Mouse (Mus musculus) midbrain, embryonic 16.5 days (tissue): ENCODE measurements around the gene Emilin2. TPM values are rescaled to one million over a fixed set of nuclear protein-coding genes. Genes with fewer than 3 reads are reported as not detected.

Experiments used
- ATAC-seq: fragments of 200-750 bp; cut with Nextera tagmentation; 2 replicates; pipeline ENCODE4 v1.8.0; 2017; ENCODE audit warnings: moderate TSS enrichment
- H3K27ac ChIP-seq: fragments of 300-500 bp; sonication (generic); 2 replicates; pipeline ENCODE4 v1.5.1; 2014; ENCODE audit warnings: mild to moderate bottlenecking, low read length, mixed read lengths
- H3K27me3 ChIP-seq: fragments of 300-500 bp; sonication (generic); 2 replicates; pipeline ENCODE4 v1.6.1; 2014; ENCODE audit warnings: low read depth, low read length, mixed read lengths; ENCODE audit not compliant: control insufficient read depth, insufficient read depth
- H3K36me3 ChIP-seq: fragments of 300-500 bp; sonication (generic); 2 replicates; pipeline ENCODE4 v1.6.1; 2014; ENCODE audit warnings: mild to moderate bottlenecking, low read length, moderate library complexity, mixed read lengths; ENCODE audit not compliant: control insufficient read depth, insufficient read depth
- H3K4me1 ChIP-seq: fragments of 300-500 bp; sonication (generic); 2 replicates; pipeline ENCODE4 v1.6.1; 2014; ENCODE audit warnings: mild to moderate bottlenecking, low read length, mixed read lengths; ENCODE audit not compliant: control insufficient read depth, insufficient read depth
- H3K4me2 ChIP-seq: fragments of 300-500 bp; sonication (generic); 2 replicates; pipeline ENCODE4 v1.6.1; 2014; ENCODE audit warnings: mild to moderate bottlenecking, low read length, mixed read lengths
- H3K4me3 ChIP-seq: fragments of 300-500 bp; sonication (generic); 2 replicates; pipeline ENCODE4 v1.5.1; 2014; ENCODE audit warnings: low read depth, mild to moderate bottlenecking, low read length, moderate library complexity, mixed read lengths
- H3K9ac ChIP-seq: fragments of 300-500 bp; sonication (generic); 2 replicates; pipeline ENCODE4 v1.6.1; 2014; ENCODE audit warnings: low read depth, low read length, mixed read lengths
- H3K9me3 ChIP-seq: fragments of 300-500 bp; sonication (generic); replicated peaks from 2 replicates; pipeline ENCODE4 v1.6.1; 2014; ENCODE audit warnings: mild to moderate bottlenecking, low read length, mixed read lengths; ENCODE audit not compliant: control insufficient read depth, poor library complexity, severe bottlenecking
- WGBS: fragments of 180-500 bp; shearing (Covaris S2); extraction: QIAGEN DNeasy Blood & Tissue Kit; methylation state at CpG from one replicate; pipeline ENCODE4 v1.1.7; 2014; 5-methylcytosine and 5-hydroxymethylcytosine counted together
- polyA plus RNA-seq: library from polyadenylated mRNA; unstranded; fragments of >200 nt; fragmentation: Nextera tagmentation; extraction: Ambion mirVana; gene quantifications from 2 replicates; pipeline ENCODE4 v1.2.1, GENCODE M21; 2015

Gene Emilin2
- polyA plus RNA-seq, 1 experiment from 2014 or later: 1.0 TPM

DNA sequence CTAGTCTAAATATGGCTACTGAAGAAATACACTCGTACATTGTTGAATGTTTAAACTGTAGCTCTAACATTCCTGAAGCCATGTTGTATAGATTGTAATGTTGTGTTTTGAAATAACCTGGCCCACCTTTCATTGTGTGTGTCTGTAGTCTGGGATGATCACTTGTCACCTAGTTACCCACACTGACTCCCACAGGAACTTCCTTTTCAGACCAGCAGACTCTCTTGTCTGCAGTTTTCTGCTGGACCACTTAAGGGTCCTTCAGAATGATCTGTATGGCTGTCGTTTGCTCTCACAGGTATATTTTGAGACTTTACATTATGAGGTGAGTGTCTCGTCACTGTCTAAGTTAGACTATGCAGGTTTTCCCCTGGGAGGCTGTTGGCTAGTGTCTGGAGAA is 101.8 kb downstream of the Emilin2 start:
- no peaks in the 10 kb centered on the region for H3K9me3 ChIP-seq
- no peak overlapping the region for H3K9ac ChIP-seq
- H3K27me3 ChIP-seq: no peaks in the 10 kb centered on the region
- 92% methylated on average over 3 of the region's 3 CpGs for WGBS
- no peak overlapping the region for H3K4me2 ChIP-seq
- no peak for ATAC-seq
- H3K36me3 ChIP-seq: no peaks in the 10 kb centered on the region
- H3K4me1 ChIP-seq: no peaks in the 10 kb centered on the region
- H3K27ac ChIP-seq: no peak overlapping the region
- H3K4me3 ChIP-seq: no peak overlapping the region

- Histone ChIP-seq H3K27ac (no peak overlapping the region), H3K9ac (no peak overlapping the region)
- WGBS: 81% methylated on average over 1 of the region's 1 CpGs
These were observed 102.9 kb downstream of the Emilin2 start for GRCm38 (mm10) chr17:71208921-71209320.

GRCm38 (mm10) chr17:71208376-71208775 is 103.4 kb downstream of the Emilin2 start:
- no peaks in the 10 kb centered on the region for H3K4me1 ChIP-seq
- WGBS: 94% methylated on average over 1 of the region's 1 CpGs
- H3K9ac ChIP-seq: no peak overlapping the region
- no peak overlapping the region for H3K4me2 ChIP-seq
- no peaks in the 10 kb centered on the region for H3K27me3 ChIP-seq
- H3K9me3 ChIP-seq: no peaks in the 10 kb centered on the region
- H3K27ac ChIP-seq: no peak overlapping the region
- H3K36me3 ChIP-seq: no peaks in the 10 kb centered on the region
- H3K4me3 ChIP-seq: no peak overlapping the region
- ATAC-seq: no peak

More at GRCm38 (mm10) chr17:71208921-71209320, 102.9 kb downstream of the Emilin2 start:
- no peak overlapping the region for H3K4me3 ChIP-seq
- H3K4me2 ChIP-seq: no peak overlapping the region
- H3K36me3 ChIP-seq: no peaks in the 10 kb centered on the region
- no peaks in the 10 kb centered on the region for H3K9me3 ChIP-seq
- no peak for ATAC-seq
- no peaks in the 10 kb centered on the region for H3K4me1 ChIP-seq
- no peaks in the 10 kb centered on the region for H3K27me3 ChIP-seq

DNA sequence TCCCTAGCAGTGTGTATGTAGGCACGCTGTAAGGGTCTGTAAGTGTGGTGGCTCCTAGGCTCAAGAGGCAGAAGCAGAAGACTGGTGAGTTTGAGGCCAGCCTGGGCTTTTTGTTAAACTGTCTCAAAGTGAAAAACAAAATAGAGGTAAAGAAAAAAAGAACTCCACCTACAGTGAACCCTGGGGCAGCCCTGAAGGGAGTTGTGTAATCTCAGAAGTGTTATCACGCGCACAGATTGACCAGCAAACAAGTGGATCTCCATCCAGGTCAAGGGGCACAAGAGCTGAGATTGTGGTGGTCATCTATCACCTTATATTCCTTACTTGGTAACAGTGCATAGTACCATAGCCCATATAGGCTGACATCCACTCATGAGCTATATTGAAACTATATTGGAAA is 104.5 kb downstream of the Emilin2 start:
- WGBS: 99% methylated on average over 3 of the region's 3 CpGs
- Histone ChIP-seq H3K4me3 (no peak overlapping the region), H3K9me3 (no peaks in the 10 kb centered on the region), H3K4me1 (peaks cover 1% of the 10 kb centered on the region), H3K4me2 (no peak overlapping the region), H3K36me3 (no peaks in the 10 kb centered on the region), H3K27ac (no peak overlapping the region), H3K27me3 (no peaks in the 10 kb centered on the region), H3K9ac (no peak overlapping the region)
- no peak for ATAC-seq

DNA sequence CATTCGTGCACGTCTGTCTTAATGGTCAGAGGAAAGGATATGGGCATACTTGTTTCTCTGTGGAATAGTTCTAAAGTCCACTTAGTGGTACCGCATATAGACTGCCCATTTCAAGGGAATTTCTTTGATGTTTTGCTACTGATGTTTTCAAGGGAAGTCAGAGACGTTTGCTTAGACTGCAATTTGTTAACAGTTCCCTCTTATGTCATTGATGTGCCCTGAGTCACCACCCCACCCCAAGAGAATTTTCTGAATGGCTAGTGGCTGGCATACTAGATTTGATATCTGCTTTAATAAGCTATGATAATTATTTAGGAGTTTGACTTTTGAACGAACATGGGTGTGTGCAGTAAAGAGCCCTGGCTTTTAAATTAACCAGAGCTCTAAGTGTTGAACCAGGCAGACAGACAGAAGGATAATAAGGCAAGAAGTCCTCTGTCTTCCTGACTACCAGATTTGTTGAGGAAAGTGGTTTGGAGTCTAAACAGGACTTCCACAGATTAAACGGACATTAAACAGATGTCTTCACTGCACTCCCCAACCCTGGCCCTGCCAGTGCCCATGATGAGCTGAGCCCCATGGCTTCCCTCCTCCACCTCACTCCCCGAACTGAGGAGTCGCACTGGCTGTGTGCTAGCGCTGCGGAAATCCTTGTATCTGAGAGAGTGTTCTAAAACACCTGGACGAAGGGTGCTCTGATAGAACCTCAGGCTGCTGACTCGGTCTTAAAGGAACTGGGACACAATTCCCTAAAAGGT is 105.5 kb downstream of the Emilin2 start:
- Histone ChIP-seq H3K4me3 (no peak overlapping the region), H3K4me1 (peaks cover 3% of the 10 kb centered on the region), H3K27me3 (no peaks in the 10 kb centered on the region), H3K27ac (no peak overlapping the region), H3K36me3 (no peaks in the 10 kb centered on the region), H3K9ac (no peak overlapping the region), H3K4me2 (no peak overlapping the region), H3K9me3 (no peaks in the 10 kb centered on the region)
- 81% methylated on average over 12 of the region's 12 CpGs for WGBS
- ATAC-seq: no peak

- Histone ChIP-seq H3K4me2 (no peak overlapping the region), H3K9ac (no peak overlapping the region), H3K27me3 (no peaks in the 10 kb centered on the region), H3K4me1 (peaks cover 3% of the 10 kb centered on the region), H3K36me3 (no peaks in the 10 kb centered on the region), H3K9me3 (no peaks in the 10 kb centered on the region), H3K4me3 (no peak overlapping the region), H3K27ac (no peak overlapping the region)
- no peak for ATAC-seq
- 91% methylated on average over 6 of the region's 6 CpGs for WGBS
These were observed 107.0 kb downstream of the Emilin2 start for GRCm38 (mm10) chr17:71204809-71205091.

DNA sequence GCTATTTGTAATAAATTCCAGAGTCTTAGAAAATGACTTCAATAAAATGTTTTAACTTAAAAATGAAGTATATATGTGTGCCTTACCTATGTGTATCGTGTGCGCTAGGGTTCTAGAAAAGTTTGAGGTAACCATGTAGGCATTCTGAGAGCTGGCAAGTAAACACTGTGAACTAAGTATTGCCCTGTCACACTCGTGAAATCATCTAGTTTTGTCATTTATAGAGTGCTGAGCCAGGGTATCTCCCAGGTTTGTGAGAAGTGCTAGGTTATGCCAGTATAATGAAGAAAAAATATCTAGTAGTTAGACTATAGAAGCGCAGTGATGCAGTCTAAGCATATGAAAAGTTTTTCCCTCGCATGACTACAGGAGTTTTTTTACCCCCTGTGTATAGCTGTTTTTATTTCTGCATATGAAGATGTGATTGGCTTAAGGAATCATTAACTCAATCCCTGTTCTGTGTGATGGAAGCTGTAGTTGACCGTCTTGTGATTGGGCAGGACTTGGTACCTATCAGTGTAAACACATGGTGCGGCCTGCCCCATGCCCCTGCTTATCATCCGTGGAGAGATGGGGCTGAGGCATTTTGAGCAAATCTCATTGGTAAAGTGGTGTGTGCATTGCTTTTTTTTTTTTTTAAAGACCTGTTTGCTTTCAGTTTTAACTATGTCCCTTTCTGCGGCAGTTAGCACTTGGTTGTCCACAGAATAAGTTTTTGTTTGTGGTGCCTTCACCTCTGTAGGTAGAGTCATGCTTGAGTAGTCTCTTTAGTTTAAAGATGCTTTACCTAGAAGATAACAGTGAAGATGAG is 107.6 kb downstream of the Emilin2 start:
- H3K36me3 ChIP-seq: no peaks in the 10 kb centered on the region
- no peak overlapping the region for H3K4me3 ChIP-seq
- no peak overlapping the region for H3K27ac ChIP-seq
- WGBS: 92% methylated on average over 9 of the region's 9 CpGs
- peaks cover 3% of the 10 kb centered on the region for H3K4me1 ChIP-seq
- H3K9ac ChIP-seq: no peak overlapping the region
- H3K4me2 ChIP-seq: no peak overlapping the region
- no peak for ATAC-seq
- no peaks in the 10 kb centered on the region for H3K9me3 ChIP-seq
- no peaks in the 10 kb centered on the region for H3K27me3 ChIP-seq

Other genes starting within 250 kb of the Emilin2 start
- gene Lpin2, start 129.4 kb downstream of the Emilin2 start, polyA plus RNA-seq: 45.0 and 47.3 TPM in 2 replicates
- gene Gm4707, start 147.9 kb upstream of the Emilin2 start, polyA plus RNA-seq: 2.5 and 3.7 TPM in 2 replicates
- 41.5 and 43.1 TPM in 2 replicates for gene Smchd1, start 163.4 kb upstream of the Emilin2 start, polyA plus RNA-seq
- 4.4 and 5.6 TPM in 2 replicates for gene Ndc80, start 214.9 kb upstream of the Emilin2 start, polyA plus RNA-seq
- 1.4 and 1.9 TPM in 2 replicates for gene Spdya, start 240.1 kb upstream of the Emilin2 start, polyA plus RNA-seq